Mouse (Mus musculus) adipose tissue, adult 10 weeks (tissue): ENCODE results near the gene Tmcc1. TPM values are rescaled to one million over a fixed set of nuclear protein-coding genes. Genes with fewer than 3 reads are reported as not detected.

Source experiments
- polyA plus RNA-seq: library from polyadenylated mRNA; stranded (reverse); fragments of 350-450 nt; fragmentation: Illumina TruSeq; extraction: RNeasy Lipid Tissue Mini Kit (QIAGEN cat#74804); gene quantifications from one replicate; pipeline ENCODE4 v1.2.3, GENCODE M21; 2014; ENCODE audit warnings: low read depth, low replicate concordance

Tmcc1 gene
- 19.0 TPM for polyA plus RNA-seq

DNA sequence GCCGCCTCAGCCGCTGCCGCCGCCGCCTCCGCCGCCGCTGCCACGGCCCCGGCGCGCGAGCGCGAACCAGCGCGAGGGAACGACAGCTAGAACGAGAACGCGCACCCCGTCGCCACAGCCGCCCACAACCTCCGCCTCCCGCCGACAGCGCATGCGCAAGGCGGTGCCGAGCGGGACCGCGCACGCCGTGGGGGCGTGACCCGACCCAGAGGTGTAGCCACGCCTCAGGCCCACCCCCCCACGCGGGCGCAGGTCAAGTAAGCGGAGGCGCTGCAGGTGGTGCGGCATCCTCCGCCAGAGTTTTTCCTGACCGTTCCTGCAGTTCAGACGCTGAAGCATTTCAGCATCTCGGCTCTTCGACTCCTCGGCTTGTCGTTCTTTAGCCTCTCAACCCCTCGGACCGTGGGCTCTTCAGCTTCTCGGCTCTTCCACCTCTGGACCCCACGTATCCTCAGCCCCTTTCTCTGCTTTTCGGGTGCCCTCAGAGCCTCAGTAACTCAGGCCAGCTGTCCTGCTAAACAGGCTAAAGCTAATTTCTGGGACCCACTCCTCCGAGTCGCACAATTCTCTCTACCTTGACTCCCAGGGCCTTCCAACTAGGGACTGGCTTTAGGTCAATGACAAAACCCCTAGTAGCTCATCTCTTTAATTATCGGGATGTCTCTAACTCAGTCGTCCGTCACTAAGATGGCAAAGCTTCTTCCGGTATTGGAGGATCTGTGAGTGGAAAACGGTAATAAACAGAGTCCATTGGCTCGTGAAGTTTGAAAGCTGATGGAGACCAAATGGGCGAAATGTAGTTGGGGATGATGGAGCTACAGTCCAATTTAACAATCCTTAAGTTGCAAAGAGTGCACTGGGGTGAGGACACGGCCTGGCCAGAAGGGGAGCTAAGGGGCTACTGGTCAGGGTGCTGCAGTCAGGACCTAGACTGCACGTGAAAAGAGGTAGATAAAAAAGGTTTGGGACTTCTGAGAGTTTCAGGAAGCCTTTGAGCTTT is at the start of gene Tmcc1:
Gene Tmcc1, minus strand, starts transcription at position 93 of the 1,000 bp plus-strand sequence.

DNA sequence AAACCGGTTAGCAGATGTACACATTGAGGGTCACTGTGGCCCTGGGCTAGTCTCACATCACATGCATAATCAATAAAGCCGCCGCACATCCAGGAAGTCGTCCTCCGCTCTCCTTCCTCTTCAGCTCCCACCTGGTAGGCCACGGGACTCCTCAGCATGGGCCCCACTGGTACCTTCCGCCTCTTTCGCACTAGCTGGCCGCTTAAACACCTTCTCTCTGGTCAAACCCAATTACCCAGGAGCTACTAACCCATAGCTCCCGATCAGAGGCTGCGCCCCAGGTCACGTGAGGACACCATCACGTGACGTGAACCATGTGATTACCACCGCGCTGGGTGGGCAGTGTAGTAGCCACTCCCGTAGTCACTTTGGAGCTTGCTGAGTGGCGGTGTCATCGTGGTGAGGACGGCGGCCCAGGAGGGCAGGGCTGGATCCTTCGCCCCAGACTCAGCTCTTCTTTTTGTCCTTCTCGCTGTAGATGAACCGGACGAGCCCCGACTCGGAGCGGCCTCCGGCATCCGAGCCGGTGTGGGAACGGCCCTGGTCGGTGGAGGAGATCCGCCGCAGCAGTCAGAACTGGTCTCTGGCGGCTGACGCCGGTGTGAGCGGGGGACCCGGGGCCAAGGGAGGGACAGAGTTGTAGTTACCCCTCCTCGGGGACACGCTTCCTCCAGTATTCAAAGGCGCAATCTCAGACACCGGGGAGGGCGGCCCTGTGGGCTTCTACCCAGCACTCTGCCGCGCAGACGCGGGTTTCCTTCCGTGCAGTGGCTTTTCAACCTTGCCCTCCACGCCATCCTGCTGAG is 14.6 kb upstream of the Tmcc1 start, which contains the start of gene Washc2:
Gene Washc2, plus strand, starts transcription at position 310 of the 806 bp plus-strand sequence.

DNA sequence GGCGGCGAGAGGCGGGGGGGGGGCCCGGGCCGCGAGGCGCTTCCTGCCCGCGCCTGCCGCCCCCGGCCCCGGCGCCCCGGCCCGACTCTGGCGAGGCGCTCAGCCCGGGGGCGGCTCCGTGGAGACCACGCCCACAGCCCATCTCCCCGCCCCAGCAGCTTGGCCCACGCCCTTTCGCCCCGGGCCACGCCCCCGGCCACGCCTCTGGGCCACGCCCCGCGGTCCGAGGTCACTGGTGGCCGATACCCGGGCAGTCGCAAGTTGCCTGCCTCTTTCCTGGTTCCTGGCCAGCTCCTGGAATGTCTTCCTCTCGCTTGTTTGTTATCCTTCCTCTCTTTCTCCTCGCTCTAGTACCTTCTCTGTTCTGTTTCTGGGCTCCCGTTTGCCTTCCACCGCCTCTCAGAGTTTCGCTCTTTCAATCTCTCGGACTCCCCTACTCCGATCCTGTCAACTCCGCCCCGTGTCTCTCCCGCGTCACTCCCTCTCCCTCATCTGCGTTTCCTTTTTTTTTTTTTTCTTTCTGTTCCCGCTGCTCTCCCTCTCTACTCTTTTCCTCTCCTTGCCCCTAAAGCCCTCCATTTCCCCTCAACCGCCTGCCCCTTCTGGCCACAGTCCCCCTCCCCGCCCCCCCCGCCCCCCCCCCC is 198.3 kb downstream of the Tmcc1 start, which contains the start of gene Plxnd1:
Gene Plxnd1, minus strand, starts transcription at position 129 of the 644 bp plus-strand sequence.

Other genes starting within 250 kb of the Tmcc1 start
- not detected for gene H1foo, start 248.5 kb downstream of the Tmcc1 start, polyA plus RNA-seq
- gene Plxnd1, start 198.5 kb downstream of the Tmcc1 start, polyA plus RNA-seq = 53.7 TPM
- gene Washc2, start 14.6 kb upstream of the Tmcc1 start, polyA plus RNA-seq = 49.0 TPM
- gene Zfand4, start 70.7 kb upstream of the Tmcc1 start, polyA plus RNA-seq = 8.2 TPM
- gene March8, start 144.5 kb upstream of the Tmcc1 start, polyA plus RNA-seq = 95.9 TPM